Mouse (Mus musculus): ENCODE measurements at regions not wholly inside any gene's neighbourhood (a gene's known extent, or its start where the extent isn't known, plus 50 kb on each side); places are given as distances from the start of the nearest gene placed in this dataset.
A peak's percentile ranks its signal among the peaks of the same experiment; 100 is the strongest.

DNA sequence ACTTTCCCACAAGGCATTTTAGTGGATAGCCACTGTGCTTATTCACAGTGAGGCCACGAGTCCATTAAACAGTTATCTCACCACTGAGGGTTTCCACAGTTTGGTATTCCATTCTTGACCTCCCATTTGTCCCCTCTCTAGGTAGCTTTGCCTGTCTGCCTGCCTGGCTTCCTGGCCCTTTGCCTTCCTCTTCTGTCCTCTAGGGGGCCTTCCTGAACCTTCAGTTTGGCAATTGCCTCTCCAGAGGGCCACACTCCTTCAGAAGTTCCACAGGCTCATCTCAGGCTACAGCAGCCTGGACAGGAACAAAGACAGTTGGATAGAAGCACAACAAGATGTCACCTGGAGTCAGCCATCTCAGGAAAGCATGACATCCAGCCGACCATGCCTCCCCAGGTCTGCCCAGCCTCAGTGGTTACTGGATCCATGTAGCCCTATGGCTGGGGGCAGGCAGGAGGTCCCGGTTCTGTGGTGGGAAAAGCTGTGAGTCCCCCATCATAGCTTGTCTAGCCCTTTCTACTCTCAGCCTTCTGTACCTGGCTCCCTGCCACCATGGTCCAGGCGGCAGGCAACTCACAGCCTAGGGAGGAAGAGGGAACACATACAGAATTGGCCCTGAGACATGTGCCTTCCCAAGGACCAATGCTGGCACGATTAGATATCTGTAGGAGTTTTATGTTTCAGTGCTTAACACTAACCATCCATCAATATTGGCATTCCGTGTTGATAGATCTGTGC, 76.0 kb upstream of the Mki67 start:
- no peak for ATAC-seq (replicated peaks; ENCODE audit: low FRiP score)
- H3K9ac ChIP-seq (ENCODE audit: low read length): no peak overlapping the region
- H3K4me2 ChIP-seq (ENCODE audit: low read depth, low read length, severe bottlenecking): no peak overlapping the region
- no peaks in the 10 kb centered on the region for H3K36me3 ChIP-seq (ENCODE audit: control insufficient read depth, insufficient read depth, low read length)
- peaks cover 5% of the 10 kb centered on the region for H3K4me1 ChIP-seq (replicated peaks; ENCODE audit: control insufficient read depth, insufficient read depth, low read length)
- WGBS: 79% methylated on average over 6 of the region's 6 CpGs
- no peak overlapping the region for H3K4me3 ChIP-seq (ENCODE audit: low read depth, low read length)
- no peaks in the 10 kb centered on the region for H3K27me3 ChIP-seq (ENCODE audit: control insufficient read depth, insufficient read depth, low read length)
- no peak overlapping the region for H3K27ac ChIP-seq (ENCODE audit: low read depth, low read length)
- no peak for DNase-seq (ENCODE audit: low spot score)
- H3K9me3 ChIP-seq (ENCODE audit: control insufficient read depth, low read length): no peaks in the 10 kb centered on the region

DNA sequence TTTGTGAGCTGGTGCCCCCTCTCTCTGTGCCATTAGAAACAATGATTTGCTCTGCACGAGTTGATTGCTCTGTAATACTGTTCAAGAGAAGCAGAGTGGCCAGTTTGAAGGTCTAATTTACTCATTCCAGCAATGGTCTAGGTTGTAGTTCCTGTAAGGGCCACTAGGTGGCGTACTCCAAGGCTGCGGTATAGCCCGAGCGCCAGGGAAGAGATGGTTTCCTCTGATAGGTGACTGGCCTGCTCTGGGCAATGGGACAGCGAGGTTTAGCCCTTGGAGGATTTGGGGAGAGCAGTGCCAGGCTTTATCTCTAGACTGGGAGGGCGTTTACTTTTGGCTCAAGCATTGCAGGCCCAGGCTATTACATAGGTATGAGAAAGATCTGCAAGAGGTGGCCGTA, 76.8 kb upstream of the Mki67 start:
- Histone ChIP-seq H3K9me3 (ENCODE audit: control insufficient read depth, low read length) (no peaks in the 10 kb centered on the region), H3K4me3 (ENCODE audit: low read depth, low read length) (no peak overlapping the region), H3K9ac (ENCODE audit: low read length) (no peak overlapping the region), H3K4me1 (replicated peaks; ENCODE audit: control insufficient read depth, insufficient read depth, low read length) (peaks cover 5% of the 10 kb centered on the region), H3K27me3 (ENCODE audit: control insufficient read depth, insufficient read depth, low read length) (no peaks in the 10 kb centered on the region), H3K36me3 (ENCODE audit: control insufficient read depth, insufficient read depth, low read length) (no peaks in the 10 kb centered on the region), H3K4me2 (ENCODE audit: low read depth, low read length, severe bottlenecking) (no peak overlapping the region), H3K27ac (ENCODE audit: low read depth, low read length) (no peak overlapping the region)
- ATAC-seq (replicated peaks; ENCODE audit: low FRiP score): no peak
- 44% methylated on average over 8 of the region's 8 CpGs for WGBS
- peak; percentile 69 for DNase-seq (ENCODE audit: low spot score)

DNA sequence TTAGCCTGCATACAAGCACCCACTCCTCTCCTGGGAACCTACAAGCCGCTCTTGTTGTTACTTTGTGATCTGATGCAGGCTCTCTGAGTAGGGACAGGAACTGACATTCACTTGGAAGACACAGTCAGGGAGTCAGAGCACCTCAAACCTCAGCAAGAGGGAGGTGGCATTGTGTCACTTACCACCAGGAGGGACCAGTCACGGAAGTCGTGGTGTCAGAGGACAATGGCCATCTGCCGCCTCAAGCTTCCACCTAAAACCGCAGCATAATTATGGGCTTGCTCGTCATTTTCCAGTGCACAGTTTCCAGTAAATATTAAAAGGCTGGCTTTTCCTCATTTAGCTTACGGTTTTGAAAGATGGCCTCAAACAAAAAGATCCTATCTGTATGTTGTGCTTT, 78.1 kb upstream of the Mki67 start:
- no peaks in the 10 kb centered on the region for H3K36me3 ChIP-seq (ENCODE audit: control insufficient read depth, insufficient read depth, low read length)
- no peak overlapping the region for H3K27ac ChIP-seq (ENCODE audit: low read depth, low read length)
- H3K4me1 ChIP-seq (replicated peaks; ENCODE audit: control insufficient read depth, insufficient read depth, low read length): peaks cover 5% of the 10 kb centered on the region
- H3K4me2 ChIP-seq (ENCODE audit: low read depth, low read length, severe bottlenecking): no peak overlapping the region
- no peak overlapping the region for H3K4me3 ChIP-seq (ENCODE audit: low read depth, low read length)
- ATAC-seq (replicated peaks; ENCODE audit: low FRiP score) (no peak), DNase-seq (ENCODE audit: low spot score) (peak; percentile 49)
- H3K9me3 ChIP-seq (ENCODE audit: control insufficient read depth, low read length): no peaks in the 10 kb centered on the region
- WGBS: 19% methylated on average over 7 of the region's 7 CpGs
- H3K27me3 ChIP-seq (ENCODE audit: control insufficient read depth, insufficient read depth, low read length): no peaks in the 10 kb centered on the region
- no peak overlapping the region for H3K9ac ChIP-seq (ENCODE audit: low read length)

DNA sequence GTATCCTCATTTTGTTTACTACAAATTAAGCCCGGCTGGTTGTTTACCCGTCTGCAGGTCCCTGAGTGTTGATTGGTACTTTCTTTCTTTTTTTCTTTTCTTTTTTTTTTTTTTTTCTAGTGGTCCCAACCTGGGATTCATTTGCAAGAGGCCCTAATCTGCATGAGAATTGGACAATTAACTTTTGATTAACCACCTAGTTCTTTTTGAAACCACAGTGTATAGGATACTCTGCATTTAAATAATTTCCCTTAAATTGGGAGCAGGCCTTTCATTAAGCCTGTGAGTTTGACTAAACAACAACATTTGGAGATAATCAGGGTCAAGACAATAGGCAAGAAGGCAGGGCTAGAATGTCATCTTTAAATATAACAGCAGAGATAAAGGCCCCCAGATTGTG, 78.5 kb upstream of the Mki67 start:
- ATAC-seq (replicated peaks; ENCODE audit: low FRiP score) (no peak), DNase-seq (ENCODE audit: low spot score) (no peak)
- Histone ChIP-seq H3K4me3 (ENCODE audit: low read depth, low read length) (no peak overlapping the region), H3K27ac (ENCODE audit: low read depth, low read length) (no peak overlapping the region), H3K9ac (ENCODE audit: low read length) (no peak overlapping the region), H3K27me3 (ENCODE audit: control insufficient read depth, insufficient read depth, low read length) (no peaks in the 10 kb centered on the region), H3K4me2 (ENCODE audit: low read depth, low read length, severe bottlenecking) (no peak overlapping the region), H3K4me1 (replicated peaks; ENCODE audit: control insufficient read depth, insufficient read depth, low read length) (peaks cover 5% of the 10 kb centered on the region), H3K9me3 (ENCODE audit: control insufficient read depth, low read length) (no peaks in the 10 kb centered on the region), H3K36me3 (ENCODE audit: control insufficient read depth, insufficient read depth, low read length) (no peaks in the 10 kb centered on the region)
- WGBS: 28% methylated on average over 2 of the region's 2 CpGs

DNA sequence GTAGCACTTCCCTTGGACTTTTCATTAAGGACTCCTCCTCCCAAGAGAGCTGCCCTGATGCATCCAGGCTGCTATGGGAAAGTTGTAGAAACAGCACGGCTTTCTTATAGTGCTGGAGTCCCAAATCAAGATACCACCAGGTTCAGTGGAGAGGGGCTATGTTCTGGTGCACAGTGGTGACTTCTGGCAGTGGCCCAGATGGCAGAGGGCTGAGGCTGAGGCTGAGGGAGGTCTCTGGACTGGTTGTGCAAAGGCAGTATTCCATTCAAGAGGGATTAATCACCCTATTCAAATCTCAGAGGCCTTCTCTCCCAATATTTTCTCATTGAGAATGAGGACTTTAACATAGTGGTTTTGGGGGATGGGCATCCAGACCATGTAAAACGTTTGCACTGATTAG, 82.3 kb upstream of the Mki67 start:
- Histone ChIP-seq H3K4me3 (ENCODE audit: low read depth, low read length) (no peak overlapping the region), H3K27ac (ENCODE audit: low read depth, low read length) (no peak overlapping the region), H3K27me3 (ENCODE audit: control insufficient read depth, insufficient read depth, low read length) (no peaks in the 10 kb centered on the region), H3K9me3 (ENCODE audit: control insufficient read depth, low read length) (no peaks in the 10 kb centered on the region), H3K4me1 (replicated peaks; ENCODE audit: control insufficient read depth, insufficient read depth, low read length) (peaks cover 5% of the 10 kb centered on the region), H3K36me3 (ENCODE audit: control insufficient read depth, insufficient read depth, low read length) (no peaks in the 10 kb centered on the region), H3K9ac (ENCODE audit: low read length) (no peak overlapping the region), H3K4me2 (ENCODE audit: low read depth, low read length, severe bottlenecking) (no peak overlapping the region)
- WGBS: 49% methylated on average over 2 of the region's 2 CpGs
- DNase-seq (ENCODE audit: low spot score) (no peak), ATAC-seq (replicated peaks; ENCODE audit: low FRiP score) (no peak)

DNA sequence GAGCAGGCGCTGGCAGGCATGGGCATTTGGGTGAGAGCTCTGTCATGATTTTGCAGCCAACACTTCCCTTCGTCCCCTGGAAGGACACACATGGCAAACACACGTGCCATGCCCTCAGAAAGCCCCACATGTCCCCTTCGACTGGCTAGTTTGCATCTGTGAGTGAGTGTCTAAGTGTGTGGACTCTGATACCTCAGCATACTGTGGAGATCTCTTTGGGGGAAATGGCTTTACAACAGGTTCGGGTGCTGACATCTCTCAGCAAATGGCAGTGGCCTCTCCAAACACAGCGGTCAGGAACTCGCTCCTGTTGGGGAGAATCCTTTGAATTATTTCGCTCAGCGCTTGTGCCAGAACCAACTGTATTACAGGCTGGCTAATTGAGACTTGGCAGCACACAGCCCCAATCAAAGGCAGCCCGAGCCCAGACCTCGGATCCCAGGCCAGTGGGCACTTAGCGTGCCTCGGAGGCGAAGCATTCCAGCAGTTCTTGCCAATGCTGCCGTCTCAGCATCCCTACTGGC, 86.5 kb upstream of the Mki67 start:
- Histone ChIP-seq H3K4me1 (replicated peaks; ENCODE audit: control insufficient read depth, insufficient read depth, low read length) (no peaks in the 10 kb centered on the region), H3K9me3 (ENCODE audit: control insufficient read depth, low read length) (no peaks in the 10 kb centered on the region), H3K4me2 (ENCODE audit: low read depth, low read length, severe bottlenecking) (no peak overlapping the region), H3K4me3 (ENCODE audit: low read depth, low read length) (no peak overlapping the region), H3K36me3 (ENCODE audit: control insufficient read depth, insufficient read depth, low read length) (no peaks in the 10 kb centered on the region), H3K9ac (ENCODE audit: low read length) (no peak overlapping the region), H3K27me3 (ENCODE audit: control insufficient read depth, insufficient read depth, low read length) (no peaks in the 10 kb centered on the region), H3K27ac (ENCODE audit: low read depth, low read length) (no peak overlapping the region)
- no peak for DNase-seq (ENCODE audit: low spot score)
- no peak for ATAC-seq (replicated peaks; ENCODE audit: low FRiP score)
- WGBS: 89% methylated on average over 15 of the region's 15 CpGs

DNA sequence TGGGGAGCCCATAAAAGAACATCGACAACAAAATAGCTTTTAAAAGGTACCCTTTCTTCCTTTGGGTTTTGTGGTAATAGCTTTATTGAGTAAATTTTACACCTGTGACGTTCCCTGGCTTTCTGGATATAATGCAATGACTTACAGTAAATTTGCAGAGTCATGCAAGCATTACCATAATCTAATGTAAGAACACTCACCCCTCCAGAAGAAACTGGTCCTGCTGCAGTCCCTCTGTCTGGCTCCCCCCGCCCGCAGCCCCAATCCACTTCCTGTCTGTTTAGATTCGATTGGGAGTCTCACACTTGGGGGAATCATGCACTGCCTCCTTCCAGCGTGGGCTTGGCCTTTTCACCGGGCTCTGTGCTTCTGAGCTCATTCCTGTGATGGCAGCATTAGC, 88.6 kb upstream of the Mki67 start:
- Histone ChIP-seq H3K4me1 (replicated peaks; ENCODE audit: control insufficient read depth, insufficient read depth, low read length) (0 out of 2 replicates have a peak, but pooled peaks cover 1% of the 10 kb centered on the region), H3K9me3 (ENCODE audit: control insufficient read depth, low read length) (no peaks in the 10 kb centered on the region), H3K27ac (ENCODE audit: low read depth, low read length) (no peak overlapping the region), H3K36me3 (ENCODE audit: control insufficient read depth, insufficient read depth, low read length) (no peaks in the 10 kb centered on the region), H3K4me3 (ENCODE audit: low read depth, low read length) (no peak overlapping the region), H3K9ac (ENCODE audit: low read length) (no peak overlapping the region), H3K4me2 (ENCODE audit: low read depth, low read length, severe bottlenecking) (no peak overlapping the region), H3K27me3 (ENCODE audit: control insufficient read depth, insufficient read depth, low read length) (no peaks in the 10 kb centered on the region)
- DNase-seq (ENCODE audit: low spot score) (no peak), ATAC-seq (replicated peaks; ENCODE audit: low FRiP score) (no peak)
- 71% methylated on average over 7 of the region's 7 CpGs for WGBS

DNA sequence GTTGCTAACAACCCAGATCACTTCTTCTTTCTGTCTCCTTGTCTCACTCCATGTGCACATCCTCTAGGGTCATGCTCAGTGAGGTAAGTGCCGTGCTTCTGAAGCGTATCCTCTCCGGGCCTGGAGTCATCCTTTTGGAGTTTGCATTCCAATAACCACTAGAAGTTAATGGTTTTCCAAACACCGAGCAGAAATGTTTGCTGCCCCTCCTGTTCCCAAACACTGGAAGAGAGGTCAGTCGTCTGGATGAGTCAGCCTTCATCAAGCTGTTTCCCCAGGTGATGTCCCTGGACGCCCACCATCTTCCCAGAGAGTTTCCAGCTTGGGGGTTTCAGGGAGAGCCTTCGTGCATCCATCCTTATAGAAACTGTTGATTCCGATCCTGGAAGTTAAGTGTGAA, 90.0 kb upstream of the Mki67 start:
- 89% methylated on average over 8 of the region's 8 CpGs for WGBS
- no peak overlapping the region for H3K4me3 ChIP-seq (ENCODE audit: low read depth, low read length)
- H3K9ac ChIP-seq (ENCODE audit: low read length): no peak overlapping the region
- no peak overlapping the region for H3K27ac ChIP-seq (ENCODE audit: low read depth, low read length)
- 0 out of 2 replicates have a peak, but pooled peaks cover 1% of the 10 kb centered on the region for H3K4me1 ChIP-seq (replicated peaks; ENCODE audit: control insufficient read depth, insufficient read depth, low read length)
- H3K27me3 ChIP-seq (ENCODE audit: control insufficient read depth, insufficient read depth, low read length): no peaks in the 10 kb centered on the region
- ATAC-seq (replicated peaks; ENCODE audit: low FRiP score) (no peak), DNase-seq (ENCODE audit: low spot score) (no peak)
- no peaks in the 10 kb centered on the region for H3K36me3 ChIP-seq (ENCODE audit: control insufficient read depth, insufficient read depth, low read length)
- no peak overlapping the region for H3K4me2 ChIP-seq (ENCODE audit: low read depth, low read length, severe bottlenecking)
- no peaks in the 10 kb centered on the region for H3K9me3 ChIP-seq (ENCODE audit: control insufficient read depth, low read length)

DNA sequence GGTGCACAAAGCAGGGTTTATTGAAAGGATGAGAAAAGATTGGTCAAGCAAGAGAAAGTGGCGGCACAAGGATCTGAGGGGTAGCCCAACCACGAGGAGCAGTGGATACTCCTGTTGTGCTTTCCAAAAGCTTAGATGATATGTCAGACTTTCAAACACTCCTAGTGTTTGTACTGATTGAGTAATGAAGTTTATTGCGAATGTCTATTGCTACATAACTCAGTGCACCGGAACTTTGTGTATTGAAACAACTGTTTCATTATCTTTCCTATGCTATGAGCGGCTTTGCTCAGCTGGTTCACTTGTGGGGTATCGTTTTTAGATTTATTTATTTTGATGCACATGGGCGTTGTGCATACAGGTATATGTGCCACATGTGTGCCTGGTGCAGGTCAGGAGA, 90.5 kb upstream of the Mki67 start:
- 0 out of 2 replicates have a peak, but pooled peaks cover 1% of the 10 kb centered on the region for H3K4me1 ChIP-seq (replicated peaks; ENCODE audit: control insufficient read depth, insufficient read depth, low read length)
- H3K9ac ChIP-seq (ENCODE audit: low read length): no peak overlapping the region
- no peak overlapping the region for H3K4me3 ChIP-seq (ENCODE audit: low read depth, low read length)
- H3K4me2 ChIP-seq (ENCODE audit: low read depth, low read length, severe bottlenecking): no peak overlapping the region
- no peak overlapping the region for H3K27ac ChIP-seq (ENCODE audit: low read depth, low read length)
- DNase-seq (ENCODE audit: low spot score) (no peak), ATAC-seq (replicated peaks; ENCODE audit: low FRiP score) (no peak)
- no peaks in the 10 kb centered on the region for H3K27me3 ChIP-seq (ENCODE audit: control insufficient read depth, insufficient read depth, low read length)
- no peaks in the 10 kb centered on the region for H3K9me3 ChIP-seq (ENCODE audit: control insufficient read depth, low read length)
- 95% methylated on average over 7 of the region's 7 CpGs for WGBS
- no peaks in the 10 kb centered on the region for H3K36me3 ChIP-seq (ENCODE audit: control insufficient read depth, insufficient read depth, low read length)
